Mouse (Mus musculus) stomach, embryonic 16.5 days (tissue): ENCODE data around the gene Mup2. TPM values are rescaled to one million over a fixed set of nuclear protein-coding genes. Genes with fewer than 3 reads are reported as not detected.
"Not testable (repeated sequence)": the region's sequence is repeated elsewhere in the genome, so short reads cannot be mapped to it uniquely, and the experiment has no call there.

ENCODE experiments used
- ATAC-seq: fragments of 200-750 bp; cut with Nextera tagmentation; 2 replicates; pipeline ENCODE4 v1.8.0; 2017; ENCODE audit warnings: moderate number of reproducible peaks, moderate TSS enrichment; ENCODE audit not compliant: insufficient read depth, low FRiP score
- H3K27ac ChIP-seq: fragments of 300-500 bp; sonication (generic); 2 replicates; pipeline ENCODE4 v1.5.1; 2014; ENCODE audit warnings: low read length
- H3K27me3 ChIP-seq: fragments of 300-500 bp; sonication (generic); 2 replicates; pipeline ENCODE4 v1.6.1; 2014; ENCODE audit warnings: low read length, control low read depth, mixed read lengths; ENCODE audit not compliant: control insufficient read depth, insufficient read depth
- H3K36me3 ChIP-seq: fragments of 300-500 bp; sonication (generic); 2 replicates; pipeline ENCODE4 v1.6.1; 2014; ENCODE audit warnings: low read length; ENCODE audit not compliant: control insufficient read depth, insufficient read depth
- H3K4me1 ChIP-seq: fragments of 300-500 bp; sonication (generic); 2 replicates; pipeline ENCODE4 v1.6.1; 2014; ENCODE audit warnings: low read length, control low read depth, mixed read lengths; ENCODE audit not compliant: control insufficient read depth, insufficient read depth
- H3K4me2 ChIP-seq: fragments of 300-500 bp; sonication (generic); 2 replicates; pipeline ENCODE4 v1.6.1; 2014; ENCODE audit warnings: low read depth, low read length, mixed read lengths
- H3K4me3 ChIP-seq: fragments of 300-500 bp; sonication (generic); replicated peaks from 2 replicates; pipeline ENCODE4 v1.5.1; 2014; ENCODE audit warnings: mild to moderate bottlenecking, low read length
- H3K9ac ChIP-seq: fragments of 300-500 bp; sonication (generic); 2 replicates; pipeline ENCODE4 v1.6.1; 2014; ENCODE audit warnings: low read length
- H3K9me3 ChIP-seq: fragments of 300-500 bp; sonication (generic); replicated peaks from 2 replicates; pipeline ENCODE4 v1.6.1; 2016; ENCODE audit warnings: low read length, control low read depth; ENCODE audit not compliant: control insufficient read depth
- polyA plus RNA-seq: library from polyadenylated mRNA; unstranded; fragments of >200 nt; fragmentation: Nextera tagmentation; extraction: Ambion mirVana; gene quantifications from 2 replicates; pipeline ENCODE4 v1.2.1, GENCODE M21; 2015

Gene Mup2
- not detected in 2 replicates for polyA plus RNA-seq

DNA sequence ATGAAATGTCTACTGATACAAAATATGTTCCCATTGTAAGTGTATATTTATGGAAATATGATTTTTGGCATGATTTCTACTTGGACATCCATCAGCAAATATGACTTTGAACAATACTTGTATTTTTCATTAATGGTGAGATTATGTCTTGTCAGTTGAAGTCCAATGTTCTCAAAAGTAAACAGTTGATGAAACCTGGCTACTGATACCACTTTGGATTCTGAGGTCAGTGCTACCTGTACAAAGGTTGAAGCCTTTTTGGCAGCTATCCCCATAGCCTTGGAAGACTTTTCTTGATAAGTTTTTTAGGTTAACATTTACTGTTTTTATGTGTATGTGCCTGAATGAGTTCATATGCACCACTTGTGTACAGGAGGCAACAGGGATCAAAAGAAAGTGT is at the start of gene Mup2:
Gene Mup2, minus strand, starts transcription at position 101 of the 400 bp plus-strand sequence.
- H3K36me3 ChIP-seq, ATAC-seq, H3K27ac ChIP-seq, H3K27me3 ChIP-seq, H3K4me3 ChIP-seq, H3K4me1 ChIP-seq, H3K9me3 ChIP-seq, H3K9ac ChIP-seq, H3K4me2 ChIP-seq: not testable (repeated sequence)

Other genes starting within 250 kb of the Mup2 start
- 0.14 and 0.22 TPM in 2 replicates for gene Slc46a2, start 239.2 kb downstream of the Mup2 start, polyA plus RNA-seq
- not detected in 2 replicates for gene Mup4, start 193.6 kb downstream of the Mup2 start, polyA plus RNA-seq
- gene Mup6, start 190.0 kb downstream of the Mup2 start, polyA plus RNA-seq, result not detected in 2 replicates
- not detected in 2 replicates for gene Mup7, start 83.8 kb downstream of the Mup2 start, polyA plus RNA-seq
- not detected in 2 replicates for gene Mup8, start 68.3 kb upstream of the Mup2 start, polyA plus RNA-seq